Mouse (Mus musculus): ENCODE results near the gene Lrrc4c. TPM values are rescaled to one million over a fixed set of nuclear protein-coding genes. Genes with fewer than 3 reads are reported as not detected.

Gene Lrrc4c
- total RNA-seq, 2 experiments from 2014 or later: 0.21 to 0.61 TPM

GRCm38 (mm10) chr2:97151626-97152194 lies 833.7 kb downstream of the Lrrc4c start:
- no peak for DNase-seq (ENCODE audit: low spot score)
- intact Hi-C loops (cut with DNase I): no loop called here

- intact Hi-C loops (cut with DNase I): no loop called here
- DNase-seq (ENCODE audit: low spot score): no peak
Measured at GRCm38 (mm10) chr2:97165745-97166144, 847.8 kb downstream of the Lrrc4c start.

- intact Hi-C loops (cut with DNase I): no loop called here
- DNase-seq (ENCODE audit: low spot score): no peak
Measured at GRCm38 (mm10) chr2:97178399-97178798, 860.4 kb downstream of the Lrrc4c start.

GRCm38 (mm10) chr2:97196968-97197606 lies 879.1 kb downstream of the Lrrc4c start:
- no peak for DNase-seq (ENCODE audit: low spot score)
- intact Hi-C loops (cut with DNase I): no loop called here

GRCm38 (mm10) chr2:97232966-97233365 lies 915.0 kb downstream of the Lrrc4c start:
- intact Hi-C loops (cut with DNase I): no loop called here
- DNase-seq (ENCODE audit: low spot score): no peak

GRCm38 (mm10) chr2:97234074-97234473 lies 916.1 kb downstream of the Lrrc4c start:
- intact Hi-C loops (cut with DNase I): no loop called here
- no peak for DNase-seq (ENCODE audit: low spot score)

GRCm38 (mm10) chr2:97274651-97275050 lies 956.7 kb downstream of the Lrrc4c start:
- no peak for DNase-seq (ENCODE audit: low spot score)
- intact Hi-C loops (cut with DNase I): no loop called here

- DNase-seq (ENCODE audit: low spot score): no peak
- intact Hi-C loops (cut with DNase I): no loop called here
Measured at GRCm38 (mm10) chr2:97284986-97285385, 967.0 kb downstream of the Lrrc4c start.

GRCm38 (mm10) chr2:97294216-97294615 lies 976.2 kb downstream of the Lrrc4c start:
- DNase-seq (ENCODE audit: low spot score): no peak
- intact Hi-C loops (cut with DNase I): no loop called here

- intact Hi-C loops (cut with DNase I): no loop called here
- DNase-seq (ENCODE audit: low spot score): no peak
Measured at GRCm38 (mm10) chr2:97299704-97300103, 981.7 kb downstream of the Lrrc4c start.

- no peak for DNase-seq (ENCODE audit: low spot score)
- intact Hi-C loops (cut with DNase I): no loop called here
Measured at GRCm38 (mm10) chr2:97318008-97318407, 1000.0 kb downstream of the Lrrc4c start.

- intact Hi-C loops (cut with DNase I): no loop called here
- DNase-seq (ENCODE audit: low spot score): no peak
Measured at GRCm38 (mm10) chr2:97318536-97318935, 1000.6 kb downstream of the Lrrc4c start.

GRCm38 (mm10) chr2:97332084-97332682 lies 1014.2 kb downstream of the Lrrc4c start:
- intact Hi-C loops (cut with DNase I): no loop called here
- DNase-seq (ENCODE audit: low spot score): no peak

GRCm38 (mm10) chr2:97339627-97340026 lies 1021.7 kb downstream of the Lrrc4c start:
- no peak for DNase-seq (ENCODE audit: low spot score)
- intact Hi-C loops (cut with DNase I): no loop called here

- DNase-seq (ENCODE audit: low spot score): no peak
- intact Hi-C loops (cut with DNase I): no loop called here
Measured at GRCm38 (mm10) chr2:97361235-97361634, 1043.3 kb downstream of the Lrrc4c start.

GRCm38 (mm10) chr2:97369978-97370377 lies 1052.0 kb downstream of the Lrrc4c start:
- no peak for DNase-seq (ENCODE audit: low spot score)
- intact Hi-C loops (cut with DNase I): no loop called here

GRCm38 (mm10) chr2:97391437-97391836 lies 1073.5 kb downstream of the Lrrc4c start:
- no peak for DNase-seq (ENCODE audit: low spot score)
- intact Hi-C loops (cut with DNase I): no loop called here

GRCm38 (mm10) chr2:97391876-97392275 lies 1073.9 kb downstream of the Lrrc4c start:
- intact Hi-C loops (cut with DNase I): no loop called here
- DNase-seq (ENCODE audit: low spot score): no peak

- intact Hi-C loops (cut with DNase I): no loop called here
- no peak for DNase-seq (ENCODE audit: low spot score)
Measured at GRCm38 (mm10) chr2:97413066-97413465, 1095.1 kb downstream of the Lrrc4c start.

GRCm38 (mm10) chr2:97414416-97415362 lies 1096.7 kb downstream of the Lrrc4c start:
- intact Hi-C loops (cut with DNase I): no loop called here
- no peak for DNase-seq (ENCODE audit: low spot score)
